Mouse (Mus musculus) lung, embryonic 14.5 days (tissue): Measurements from ENCODE around the gene Gm20422. TPM values are rescaled to one million over a fixed set of nuclear protein-coding genes. Genes with fewer than 3 reads are reported as not detected.

Experiments
- ATAC-seq: fragments of 200-750 bp; cut with Nextera tagmentation; 2 replicates; pipeline ENCODE4 v1.8.0; 2017; ENCODE audit warnings: mild to moderate bottlenecking, moderate TSS enrichment, moderate library complexity; ENCODE audit not compliant: insufficient read depth
- DNase-seq: peaks from one replicate; pipeline ENCODE4 v3.0.0-alpha.2; 2015
- H3K27ac ChIP-seq: fragments of 300-500 bp; sonication (generic); 2 replicates; pipeline ENCODE4 v1.5.1; 2014; ENCODE audit warnings: low read depth, mild to moderate bottlenecking, moderate library complexity
- H3K27me3 ChIP-seq: fragments of 300-500 bp; sonication (generic); 2 replicates; pipeline ENCODE4 v1.6.1; 2014; ENCODE audit warnings: low read length, control low read depth; ENCODE audit not compliant: insufficient read depth
- H3K36me3 ChIP-seq: fragments of 300-500 bp; sonication (generic); 2 replicates; pipeline ENCODE4 v1.6.1; 2014; ENCODE audit warnings: control low read depth; ENCODE audit not compliant: insufficient read depth
- H3K4me1 ChIP-seq: fragments of 300-500 bp; sonication (generic); 2 replicates; pipeline ENCODE4 v1.6.1; 2014; ENCODE audit warnings: antibody characterized with exemption, control low read depth; ENCODE audit not compliant: insufficient read depth
- H3K4me2 ChIP-seq: fragments of 300-500 bp; sonication (generic); 2 replicates; pipeline ENCODE4 v1.6.1; 2014; ENCODE audit warnings: mild to moderate bottlenecking
- H3K4me3 ChIP-seq: fragments of 300-500 bp; sonication (generic); 2 replicates; pipeline ENCODE4 v1.5.1; 2014; ENCODE audit warnings: low read depth, low read length
- H3K9ac ChIP-seq: fragments of 300-500 bp; sonication (generic); 2 replicates; pipeline ENCODE4 v1.6.1; 2014
- H3K9me3 ChIP-seq: fragments of 300-500 bp; sonication (generic); 2 replicates; pipeline ENCODE4 v1.6.1; 2016; ENCODE audit warnings: low read depth, low read length, control low read depth
- CTCF ChIP-seq: IDR thresholded peaks from 2 replicates; pipeline ENCODE4 v1.5.1; 2016; ENCODE audit warnings: antibody characterized with exemption, low read depth
- WGBS: fragments of 180-500 bp; shearing (Covaris S2); extraction: QIAGEN DNeasy Blood & Tissue Kit; methylation state at CpG from one replicate; pipeline ENCODE4 v1.1.7; 2014; 5-methylcytosine and 5-hydroxymethylcytosine counted together
- polyA plus RNA-seq: library from polyadenylated mRNA; unstranded; fragments of >200 nt; fragmentation: Nextera tagmentation; extraction: Ambion mirVana; gene quantifications from 2 replicates; pipeline ENCODE4 v1.2.1, GENCODE M21; 2014

The Gm20422 gene
- 0.22 and 0.30 TPM in 2 replicates for polyA plus RNA-seq

GRCm38 (mm10) chr8:69774503-69775148 is at the start of gene Gm20422:
Gene Gm20422, minus strand, starts transcription at chr8:69774886.
- Histone ChIP-seq H3K27ac (peak within 1 kb of the TSS; percentile 99), H3K9ac (peak within 1 kb of the TSS; percentile 89), H3K36me3 (peaks cover 1% of the 10 kb centered on the region; the same call in 1 of the 2 replicates), H3K9me3 (no peaks in the 10 kb centered on the region), H3K27me3 (no peaks in the 10 kb centered on the region), H3K4me3 (peak within 1 kb of the TSS; percentile 77), H3K4me2 (peak within 1 kb of the TSS; percentile 73), H3K4me1 (peaks cover 16% of the 10 kb centered on the region)
- TF ChIP-seq CTCF: no peak
- ATAC-seq (peak; percentile 99), DNase-seq (peak; percentile 99)
- under 1% methylated on average over 40 of the region's 41 CpGs for WGBS

- TF ChIP-seq CTCF: no peak
- Histone ChIP-seq H3K9ac (peak within 1 kb of the TSS; percentile 65), H3K4me1 (no peaks in the 10 kb centered on the region), H3K27me3 (no peaks in the 10 kb centered on the region), H3K9me3 (no peaks in the 10 kb centered on the region), H3K36me3 (peaks cover 31% of the 10 kb centered on the region; the same call in 1 of the 2 replicates), H3K27ac (peak within 1 kb of the TSS; percentile 80), H3K4me2 (peak within 1 kb of the TSS; percentile 88), H3K4me3 (peak within 1 kb of the TSS; percentile 57)
- DNase-seq (peak; percentile 88), ATAC-seq (peak; percentile 83)
- 1% methylated on average over 29 of the region's 35 CpGs for WGBS
Observed at GRCm38 (mm10) chr8:69822386-69823191, 47.9 kb upstream of the Gm20422 start, which contains the start of gene Lpar2. Gene Lpar2, plus strand, starts transcription at chr8:69822429.

DNA sequence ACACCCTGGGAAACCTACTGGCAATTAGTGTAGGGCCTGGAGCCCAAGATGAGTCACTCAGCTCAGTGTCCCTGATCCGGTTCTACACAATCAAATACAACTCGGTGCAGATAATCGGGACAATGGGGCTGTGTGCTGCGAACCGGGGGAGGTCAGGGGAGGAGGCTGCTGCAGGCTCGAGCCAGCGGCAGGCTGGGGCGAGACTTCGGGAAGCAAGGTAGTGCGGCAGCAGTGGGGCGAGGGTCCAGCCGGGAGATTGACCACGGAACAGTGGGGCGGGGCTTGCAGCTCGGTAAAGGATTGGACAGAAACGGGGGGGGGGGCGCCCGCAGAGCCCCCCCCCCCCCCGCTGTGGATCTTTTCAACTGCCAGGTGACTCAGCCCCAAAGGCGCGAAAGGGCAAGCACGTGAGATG is 47.3 kb upstream of the Gm20422 start:
- no peak overlapping the region for H3K27ac ChIP-seq
- peak overlapping the region; percentile 88 for H3K4me2 ChIP-seq
- H3K4me3 ChIP-seq: peak overlapping the region; percentile 57
- peak; percentile 42 for ATAC-seq
- no peak for TF ChIP-seq CTCF
- WGBS: 4% methylated on average over 16 of the region's 22 CpGs
- no peaks in the 10 kb centered on the region for H3K9me3 ChIP-seq
- H3K36me3 ChIP-seq: peaks cover 36% of the 10 kb centered on the region; the same call in 1 of the 2 replicates
- no peaks in the 10 kb centered on the region for H3K4me1 ChIP-seq
- H3K27me3 ChIP-seq: no peaks in the 10 kb centered on the region
- H3K9ac ChIP-seq: peak overlapping the region; percentile 65; the same call in 1 of the 2 replicates
- DNase-seq: peak; percentile 58

DNA sequence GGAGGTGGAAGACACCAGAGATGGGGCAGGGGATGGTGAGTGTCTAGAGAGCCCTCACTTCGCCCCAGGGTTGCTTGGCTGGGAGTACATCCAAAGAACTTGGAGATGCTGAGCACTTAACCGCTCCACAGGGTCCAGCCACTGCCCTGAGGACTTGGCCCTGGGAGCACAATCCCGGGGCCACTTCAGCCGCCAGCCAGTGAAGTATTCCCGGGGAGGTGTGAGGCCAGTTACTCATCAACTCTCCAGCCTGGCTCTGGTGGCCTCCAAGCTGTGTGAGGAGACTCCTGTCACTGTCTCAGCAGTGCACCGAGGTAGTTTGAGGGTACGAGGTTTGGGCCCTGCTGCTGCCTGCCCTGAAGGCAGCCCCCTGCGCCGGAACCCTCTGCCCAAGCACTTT is 45.8 kb upstream of the Gm20422 start:
- 68% methylated on average over 9 of the region's 9 CpGs for WGBS
- H3K36me3 ChIP-seq: peaks cover 40% of the 10 kb centered on the region; the same call in 1 of the 2 replicates
- DNase-seq (no peak), ATAC-seq (no peak)
- H3K27me3 ChIP-seq: no peaks in the 10 kb centered on the region
- no peak overlapping the region for H3K4me3 ChIP-seq
- no peaks in the 10 kb centered on the region for H3K9me3 ChIP-seq
- H3K27ac ChIP-seq: no peak overlapping the region
- no peak for TF ChIP-seq CTCF
- H3K4me1 ChIP-seq: no peaks in the 10 kb centered on the region
- no peak overlapping the region for H3K9ac ChIP-seq
- no peak overlapping the region for H3K4me2 ChIP-seq

GRCm38 (mm10) chr8:69815396-69815795 is 40.7 kb upstream of the Gm20422 start:
- Histone ChIP-seq H3K36me3 (peaks cover 45% of the 10 kb centered on the region; the same call in 1 of the 2 replicates), H3K4me2 (no peak overlapping the region), H3K27me3 (no peaks in the 10 kb centered on the region), H3K4me3 (no peak overlapping the region), H3K9ac (no peak overlapping the region), H3K9me3 (no peaks in the 10 kb centered on the region), H3K27ac (no peak overlapping the region), H3K4me1 (no peaks in the 10 kb centered on the region)
- TF ChIP-seq CTCF: no peak
- ATAC-seq (no peak), DNase-seq (no peak)
- WGBS: 92% methylated on average over 4 of the region's 4 CpGs

DNA sequence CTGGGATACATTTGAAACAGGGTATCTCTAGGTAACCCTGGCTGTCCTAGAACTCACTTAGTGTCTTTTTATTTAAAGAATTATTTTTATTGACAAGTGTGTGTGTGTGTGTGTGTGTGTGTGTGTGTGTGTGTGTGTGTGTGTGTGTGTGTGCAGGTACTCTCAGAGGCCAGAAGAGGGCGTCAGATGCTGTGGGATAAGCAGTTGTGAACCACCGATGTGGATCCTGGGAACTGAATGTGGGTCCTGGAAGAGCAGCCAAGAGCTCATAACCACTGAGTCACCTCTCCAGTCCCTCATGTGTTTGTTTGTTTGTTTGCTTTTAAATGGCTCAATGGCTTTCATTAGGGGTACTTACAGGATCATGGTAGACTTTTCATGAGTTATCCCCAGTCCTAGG is 40.2 kb upstream of the Gm20422 start:
- no peak overlapping the region for H3K9ac ChIP-seq
- DNase-seq (no peak), ATAC-seq (no peak)
- peaks cover 45% of the 10 kb centered on the region; the same call in 1 of the 2 replicates for H3K36me3 ChIP-seq
- H3K4me3 ChIP-seq: no peak overlapping the region
- no peaks in the 10 kb centered on the region for H3K4me1 ChIP-seq
- H3K4me2 ChIP-seq: no peak overlapping the region
- no peaks in the 10 kb centered on the region for H3K27me3 ChIP-seq
- no peak for TF ChIP-seq CTCF
- WGBS: 94% methylated on average over 2 of the region's 2 CpGs
- H3K9me3 ChIP-seq: no peaks in the 10 kb centered on the region
- no peak overlapping the region for H3K27ac ChIP-seq

DNA sequence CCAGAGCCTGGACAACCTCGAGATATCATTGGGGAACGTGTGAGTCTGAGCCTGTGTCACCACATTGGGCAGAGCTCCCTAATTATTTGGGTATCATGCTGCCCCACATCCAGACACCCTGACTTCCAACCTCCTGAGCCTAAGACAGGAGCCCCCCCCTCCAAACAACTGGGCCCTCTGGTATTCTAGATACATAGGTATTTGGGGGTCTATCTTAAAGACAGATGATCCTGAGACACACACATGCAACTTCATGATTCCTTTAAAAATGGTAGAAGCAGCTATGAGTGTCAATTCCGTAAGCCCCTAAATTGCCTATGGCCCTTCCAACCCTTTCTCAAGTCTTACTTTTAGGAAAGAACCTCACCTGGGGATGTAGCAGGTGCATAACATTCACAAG is 35.1 kb upstream of the Gm20422 start:
- ATAC-seq: no peak
- Histone ChIP-seq H3K4me1 (no peaks in the 10 kb centered on the region), H3K27me3 (no peaks in the 10 kb centered on the region), H3K4me2 (no peak overlapping the region; the same call in 1 of the 2 replicates), H3K36me3 (peaks cover 48% of the 10 kb centered on the region), H3K27ac (no peak overlapping the region), H3K9me3 (no peaks in the 10 kb centered on the region), H3K4me3 (no peak overlapping the region), H3K9ac (no peak overlapping the region)
- WGBS: 62% methylated on average over 3 of the region's 3 CpGs
- no peak for TF ChIP-seq CTCF
- DNase-seq: no peak
